Mouse (Mus musculus): Measurements from ENCODE around the gene Akna. TPM values are rescaled to one million over a fixed set of nuclear protein-coding genes. Genes with fewer than 3 reads are reported as not detected.

The Akna gene
- polyA plus RNA-seq, 1 experiment from 2014 or later, result 13.1 TPM

GRCm38 (mm10) chr4:63371890-63372289 lies 31.3 kb downstream of the Akna start:
- 74% methylated on average over 3 of the region's 3 CpGs for WGBS
- no peaks in the 10 kb centered on the region for H3K9me3 ChIP-seq
- H3K27ac ChIP-seq, result no peak overlapping the region
- no peak overlapping the region for H3K4me3 ChIP-seq
- H3K4me1 ChIP-seq, result peaks cover 6% of the 10 kb centered on the region; the same call in 1 of the 2 replicates
- peaks cover 81% of the 10 kb centered on the region for H3K36me3 ChIP-seq (replicated peaks)
- DNase-seq (ENCODE audit: extremely low spot score, low spot score), result no peak
- H3K27me3 ChIP-seq (ENCODE audit: poor library complexity, severe bottlenecking), result no peaks in the 10 kb centered on the region

DNA sequence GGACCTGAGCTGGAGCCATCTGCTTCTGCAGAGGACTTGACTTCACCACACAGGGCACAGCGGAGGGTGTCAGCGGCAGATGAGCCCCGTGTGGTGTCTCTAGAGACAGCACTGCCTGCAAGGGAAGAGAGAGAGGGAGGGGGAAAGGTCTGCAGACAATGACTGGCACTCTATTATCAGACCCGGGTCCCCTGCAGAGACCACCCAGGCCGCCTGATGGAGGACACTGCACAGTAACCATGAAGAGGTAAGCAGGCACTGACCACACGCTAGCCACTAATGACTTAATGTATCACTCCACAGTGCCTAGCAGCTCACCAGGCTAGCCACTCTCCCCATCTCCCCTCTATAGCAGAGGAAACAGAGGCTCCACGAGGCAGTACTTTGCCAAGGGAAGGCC lies 32.3 kb downstream of the Akna start:
- H3K4me3 ChIP-seq, result no peak overlapping the region
- H3K36me3 ChIP-seq (replicated peaks), result peaks cover 71% of the 10 kb centered on the region
- no peak for DNase-seq (ENCODE audit: extremely low spot score, low spot score)
- H3K27ac ChIP-seq, result no peak overlapping the region
- 43% methylated on average over 7 of the region's 7 CpGs for WGBS
- no peaks in the 10 kb centered on the region for H3K27me3 ChIP-seq (ENCODE audit: poor library complexity, severe bottlenecking)
- peaks cover 6% of the 10 kb centered on the region; the same call in 1 of the 2 replicates for H3K4me1 ChIP-seq
- H3K9me3 ChIP-seq, result no peaks in the 10 kb centered on the region

GRCm38 (mm10) chr4:63368577-63368976 lies 34.6 kb downstream of the Akna start:
- Histone ChIP-seq H3K27me3 (ENCODE audit: poor library complexity, severe bottlenecking) (no peaks in the 10 kb centered on the region), H3K9me3 (no peaks in the 10 kb centered on the region), H3K27ac (no peak overlapping the region), H3K36me3 (replicated peaks) (peaks cover 50% of the 10 kb centered on the region), H3K4me1 (peaks cover 6% of the 10 kb centered on the region; the same call in 1 of the 2 replicates), H3K4me3 (no peak overlapping the region)
- 17% methylated on average over 4 of the region's 4 CpGs for WGBS
- DNase-seq (ENCODE audit: extremely low spot score, low spot score), result peak; percentile 75

GRCm38 (mm10) chr4:63362150-63362549 lies 41.0 kb downstream of the Akna start, which contains the start of gene Orm2:
Gene Orm2 (plus strand): TSS chr4:63362449.
- 92% methylated on average over 5 of the region's 5 CpGs for WGBS
- Histone ChIP-seq H3K36me3 (replicated peaks) (0 out of 2 replicates have a peak, but pooled peaks cover under 1% of the 10 kb centered on the region), H3K27ac (no peak within 1 kb of the TSS), H3K4me3 (no peak within 1 kb of the TSS), H3K27me3 (ENCODE audit: poor library complexity, severe bottlenecking) (no peaks in the 10 kb centered on the region), H3K4me1 (no peaks in the 10 kb centered on the region), H3K9me3 (no peaks in the 10 kb centered on the region)
- DNase-seq (ENCODE audit: extremely low spot score, low spot score), result no peak

GRCm38 (mm10) chr4:63359861-63360260 lies 43.3 kb downstream of the Akna start:
- WGBS, result 83% methylated on average over 6 of the region's 6 CpGs
- Histone ChIP-seq H3K9me3 (no peaks in the 10 kb centered on the region), H3K36me3 (replicated peaks) (no peaks in the 10 kb centered on the region), H3K27me3 (ENCODE audit: poor library complexity, severe bottlenecking) (no peaks in the 10 kb centered on the region), H3K4me3 (no peak overlapping the region), H3K4me1 (no peaks in the 10 kb centered on the region), H3K27ac (no peak overlapping the region)
- no peak for DNase-seq (ENCODE audit: extremely low spot score, low spot score)

DNA sequence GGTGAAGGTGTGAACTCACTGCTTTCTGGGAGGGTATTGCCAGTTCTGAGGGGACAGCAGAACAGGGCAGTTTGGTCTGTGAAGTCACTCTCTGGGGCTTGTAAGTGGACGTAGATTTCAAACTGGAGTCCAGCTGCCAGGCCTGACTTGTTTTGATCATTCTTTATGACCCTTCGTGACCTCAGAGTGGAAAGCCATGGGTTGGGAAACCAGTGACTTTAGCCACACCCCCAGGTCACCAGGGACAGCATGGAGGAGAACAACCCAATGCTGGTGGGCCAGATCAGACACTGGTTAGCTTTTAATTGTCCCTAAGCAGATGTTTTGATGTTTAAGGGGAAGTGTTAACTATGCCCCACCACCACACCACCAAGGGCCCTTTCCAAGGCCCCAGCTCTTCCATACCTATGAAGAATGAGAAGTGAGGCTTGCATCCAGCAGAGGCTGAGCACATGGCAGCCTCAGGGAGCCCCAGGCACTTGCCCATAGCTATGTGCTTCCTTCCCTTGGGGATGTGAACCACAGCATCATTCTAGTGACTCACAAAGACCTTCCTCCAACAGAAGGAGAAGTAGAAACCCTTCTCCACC lies 46.1 kb downstream of the Akna start:
- 66% methylated on average over 2 of the region's 2 CpGs for WGBS
- Histone ChIP-seq H3K27ac (no peak overlapping the region), H3K4me1 (no peaks in the 10 kb centered on the region)

DNA sequence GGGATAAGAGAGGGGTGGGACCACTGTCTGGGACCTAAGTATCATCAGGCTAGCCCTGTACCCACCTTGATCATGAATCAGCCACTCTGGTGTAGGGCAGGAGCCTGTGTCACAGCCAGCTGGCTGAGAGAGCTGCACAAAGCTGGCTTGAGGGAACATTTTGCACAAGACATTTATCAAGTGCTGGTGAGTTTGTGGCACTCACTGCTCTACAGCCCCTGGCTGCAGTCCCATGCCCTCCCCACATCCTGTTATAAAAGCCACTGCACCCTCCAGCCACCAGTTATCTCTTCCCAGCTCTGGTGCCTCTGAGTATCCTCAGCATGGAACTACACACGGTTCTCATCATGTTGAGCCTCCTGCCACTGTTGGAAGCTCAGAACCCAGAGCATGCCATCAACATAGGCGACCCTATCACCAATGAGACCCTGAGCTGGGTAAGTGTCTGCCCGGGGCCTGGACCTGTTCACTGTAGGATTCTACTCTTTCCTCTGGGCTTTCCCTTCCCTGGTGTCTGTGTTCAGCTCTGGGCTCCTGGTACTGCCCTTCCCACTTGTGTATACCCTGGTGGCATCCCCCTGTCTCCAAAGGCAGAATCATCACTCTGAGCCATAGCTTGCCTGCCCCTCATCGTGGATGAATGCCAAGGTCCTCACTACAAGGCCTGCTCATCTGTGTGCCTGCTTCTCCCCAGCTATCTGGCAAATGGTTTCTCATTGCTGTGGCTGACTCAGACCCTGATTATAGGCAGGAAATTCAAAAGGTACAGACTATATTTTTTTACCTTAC lies 47.1 kb downstream of the Akna start, which contains the start of gene Orm3:
Gene Orm3, plus strand, starts transcription at position 286 of the 789 bp plus-strand sequence.
- H3K27ac ChIP-seq, result no peak within 1 kb of the TSS
- no peak for DNase-seq (ENCODE audit: extremely low spot score, low spot score)
- no peak within 1 kb of the TSS for H3K4me3 ChIP-seq
- no peaks in the 10 kb centered on the region for H3K9me3 ChIP-seq
- no peaks in the 10 kb centered on the region for H3K27me3 ChIP-seq (ENCODE audit: poor library complexity, severe bottlenecking)
- H3K36me3 ChIP-seq (replicated peaks), result no peaks in the 10 kb centered on the region
- 79% methylated on average over 4 of the region's 4 CpGs for WGBS
- H3K4me1 ChIP-seq, result no peaks in the 10 kb centered on the region

More for the DNA sequence above, 46.1 kb downstream of the Akna start:
- H3K27me3 ChIP-seq (ENCODE audit: poor library complexity, severe bottlenecking), result no peaks in the 10 kb centered on the region
- no peak for DNase-seq (ENCODE audit: extremely low spot score, low spot score)
- no peaks in the 10 kb centered on the region for H3K36me3 ChIP-seq (replicated peaks)
- no peaks in the 10 kb centered on the region for H3K9me3 ChIP-seq
- H3K4me3 ChIP-seq, result no peak overlapping the region

- WGBS, result 80% methylated on average over 6 of the region's 6 CpGs
- no peak overlapping the region for H3K27ac ChIP-seq
- H3K36me3 ChIP-seq (replicated peaks), result no peaks in the 10 kb centered on the region
Observed at GRCm38 (mm10) chr4:63348524-63348923, 54.6 kb downstream of the Akna start.

GRCm38 (mm10) chr4:63346659-63347058 lies 56.5 kb downstream of the Akna start:
- Histone ChIP-seq H3K36me3 (replicated peaks) (no peaks in the 10 kb centered on the region), H3K9me3 (no peaks in the 10 kb centered on the region), H3K27ac (no peak overlapping the region), H3K27me3 (ENCODE audit: poor library complexity, severe bottlenecking) (no peaks in the 10 kb centered on the region), H3K4me1 (no peaks in the 10 kb centered on the region), H3K4me3 (no peak overlapping the region)
- WGBS, result 93% methylated on average over 4 of the region's 4 CpGs
- no peak for DNase-seq (ENCODE audit: extremely low spot score, low spot score)

More at GRCm38 (mm10) chr4:63348524-63348923, 54.6 kb downstream of the Akna start:
- Histone ChIP-seq H3K9me3 (no peaks in the 10 kb centered on the region), H3K4me1 (no peaks in the 10 kb centered on the region), H3K27me3 (ENCODE audit: poor library complexity, severe bottlenecking) (no peaks in the 10 kb centered on the region), H3K4me3 (no peak overlapping the region)
- DNase-seq (ENCODE audit: extremely low spot score, low spot score), result no peak

DNA sequence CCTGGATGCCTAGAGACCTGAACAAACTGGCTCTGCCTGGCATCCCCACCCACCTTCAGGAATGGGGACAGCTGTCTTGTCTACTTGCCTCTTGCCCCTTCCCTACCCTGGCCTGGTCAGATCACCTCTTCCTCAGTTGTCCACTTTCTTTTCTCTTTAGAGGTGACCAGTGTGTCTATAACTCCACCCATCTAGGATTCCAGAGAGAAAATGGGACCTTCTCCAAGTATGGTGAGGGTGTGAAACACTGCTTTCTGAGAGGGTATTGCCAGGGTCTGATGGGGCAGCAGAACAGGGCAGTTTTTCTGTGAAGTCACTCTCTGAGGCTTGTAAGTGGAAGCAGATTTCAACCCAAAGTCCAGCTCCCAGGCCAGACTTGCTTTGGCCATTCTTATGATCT lies 57.9 kb downstream of the Akna start:
- no peak for DNase-seq (ENCODE audit: extremely low spot score, low spot score)
- H3K27me3 ChIP-seq (ENCODE audit: poor library complexity, severe bottlenecking), result no peaks in the 10 kb centered on the region
- H3K9me3 ChIP-seq, result no peaks in the 10 kb centered on the region
- no peaks in the 10 kb centered on the region for H3K4me1 ChIP-seq
- H3K36me3 ChIP-seq (replicated peaks), result no peaks in the 10 kb centered on the region
- no peak overlapping the region for H3K27ac ChIP-seq
- H3K4me3 ChIP-seq, result no peak overlapping the region

GRCm38 (mm10) chr4:63344295-63344694 lies 58.9 kb downstream of the Akna start, which contains the start of gene Orm1:
Gene Orm1 (plus strand): TSS chr4:63344560.
- WGBS, result 91% methylated on average over 8 of the region's 8 CpGs
- Histone ChIP-seq H3K9me3 (no peaks in the 10 kb centered on the region), H3K36me3 (replicated peaks) (no peaks in the 10 kb centered on the region), H3K4me3 (no peak within 1 kb of the TSS), H3K4me1 (no peaks in the 10 kb centered on the region), H3K27me3 (ENCODE audit: poor library complexity, severe bottlenecking) (no peaks in the 10 kb centered on the region), H3K27ac (no peak within 1 kb of the TSS)
- no peak for DNase-seq (ENCODE audit: extremely low spot score, low spot score)

GRCm38 (mm10) chr4:63343608-63344007 lies 59.5 kb downstream of the Akna start:
- DNase-seq (ENCODE audit: extremely low spot score, low spot score), result no peak
- H3K4me1 ChIP-seq, result no peaks in the 10 kb centered on the region
- no peaks in the 10 kb centered on the region for H3K9me3 ChIP-seq
- H3K27ac ChIP-seq, result no peak overlapping the region
- H3K4me3 ChIP-seq, result no peak overlapping the region
- no peaks in the 10 kb centered on the region for H3K27me3 ChIP-seq (ENCODE audit: poor library complexity, severe bottlenecking)
- 80% methylated on average over 3 of the region's 3 CpGs for WGBS
- no peaks in the 10 kb centered on the region for H3K36me3 ChIP-seq (replicated peaks)

- Histone ChIP-seq H3K4me3 (no peak overlapping the region), H3K27me3 (ENCODE audit: poor library complexity, severe bottlenecking) (no peaks in the 10 kb centered on the region), H3K36me3 (replicated peaks) (no peaks in the 10 kb centered on the region), H3K9me3 (no peaks in the 10 kb centered on the region), H3K27ac (no peak overlapping the region), H3K4me1 (no peaks in the 10 kb centered on the region)
- 73% methylated on average over 4 of the region's 4 CpGs for WGBS
- no peak for DNase-seq (ENCODE audit: extremely low spot score, low spot score)
Observed at GRCm38 (mm10) chr4:63342491-63342890, 60.7 kb downstream of the Akna start.
